Mouse (Mus musculus) cerebellum, adult 8-10 months (tissue): ENCODE data around the gene Ttn.
"Not testable (repeated sequence)": the region's sequence is repeated elsewhere in the genome, so short reads cannot be mapped to it uniquely, and the experiment has no call there.

Source experiments
- DNase-seq: peaks from one replicate; pipeline ENCODE4 v3.0.0; 2022

Gene Ttn

GRCm38 (mm10) chr2:76982391-76983145 is at the start of gene Ttn:
TSS of gene Ttn (minus strand) at chr2:76982547.
- DNase-seq: no peak

GRCm38 (mm10) chr2:77020649-77021048 is 38.3 kb upstream of the Ttn start:
- DNase-seq: no peak

GRCm38 (mm10) chr2:77017735-77018134 is 35.4 kb upstream of the Ttn start:
- no peak for DNase-seq

GRCm38 (mm10) chr2:77013449-77013848 is 31.1 kb upstream of the Ttn start:
- not testable (repeated sequence) for DNase-seq

- no peak for DNase-seq
These were observed 29.6 kb upstream of the Ttn start for GRCm38 (mm10) chr2:77011981-77012380.

- DNase-seq: no peak
These were observed 24.7 kb upstream of the Ttn start for GRCm38 (mm10) chr2:77007015-77007414.

GRCm38 (mm10) chr2:77003148-77003547 is 20.8 kb upstream of the Ttn start:
- DNase-seq: no peak

GRCm38 (mm10) chr2:76998351-76998750 is 16.0 kb upstream of the Ttn start:
- no peak for DNase-seq

- no peak for DNase-seq
These were observed 10.3 kb upstream of the Ttn start for GRCm38 (mm10) chr2:76992493-76993201.

GRCm38 (mm10) chr2:76987317-76987716 is 5.0 kb upstream of the Ttn start:
- DNase-seq: no peak

- DNase-seq: no peak
These were observed 2.0 kb upstream of the Ttn start for GRCm38 (mm10) chr2:76984384-76984783.

GRCm38 (mm10) chr2:76983601-76984000 is 1.3 kb upstream of the Ttn start:
- no peak for DNase-seq

- DNase-seq: no peak
These were observed 630 bp downstream of the Ttn start for GRCm38 (mm10) chr2:76981717-76982116.

GRCm38 (mm10) chr2:76980146-76980545 is 2.2 kb downstream of the Ttn start:
- DNase-seq: no peak

GRCm38 (mm10) chr2:76977650-76978049 is 4.7 kb downstream of the Ttn start:
- DNase-seq: no peak

- no peak for DNase-seq
These were observed 10.3 kb downstream of the Ttn start for GRCm38 (mm10) chr2:76972051-76972450.

GRCm38 (mm10) chr2:76971069-76971468 is 11.3 kb downstream of the Ttn start:
- DNase-seq: no peak

GRCm38 (mm10) chr2:76970669-76971068 is 11.7 kb downstream of the Ttn start:
- no peak for DNase-seq

- no peak for DNase-seq
These were observed 12.1 kb downstream of the Ttn start for GRCm38 (mm10) chr2:76970204-76970603.

GRCm38 (mm10) chr2:76969637-76970036 is 12.7 kb downstream of the Ttn start:
- DNase-seq: no peak

- DNase-seq: peak; percentile 59
These were observed 13.4 kb downstream of the Ttn start for GRCm38 (mm10) chr2:76968919-76969318.

GRCm38 (mm10) chr2:76966582-76966981 is 15.8 kb downstream of the Ttn start:
- DNase-seq: no peak

- DNase-seq: no peak
These were observed 16.3 kb downstream of the Ttn start for GRCm38 (mm10) chr2:76966013-76966412.

- DNase-seq: no peak
These were observed 16.8 kb downstream of the Ttn start for GRCm38 (mm10) chr2:76965542-76965941.

- DNase-seq: no peak
These were observed 20.3 kb downstream of the Ttn start for GRCm38 (mm10) chr2:76962045-76962432.
